Mouse (Mus musculus) right cerebral cortex, postnatal 14 days (tissue): ENCODE measurements around the gene Spem1.

Source experiments
- DNase-seq: peaks from one replicate; pipeline ENCODE4 v3.0.0; 2022

Spem1 gene

DNA sequence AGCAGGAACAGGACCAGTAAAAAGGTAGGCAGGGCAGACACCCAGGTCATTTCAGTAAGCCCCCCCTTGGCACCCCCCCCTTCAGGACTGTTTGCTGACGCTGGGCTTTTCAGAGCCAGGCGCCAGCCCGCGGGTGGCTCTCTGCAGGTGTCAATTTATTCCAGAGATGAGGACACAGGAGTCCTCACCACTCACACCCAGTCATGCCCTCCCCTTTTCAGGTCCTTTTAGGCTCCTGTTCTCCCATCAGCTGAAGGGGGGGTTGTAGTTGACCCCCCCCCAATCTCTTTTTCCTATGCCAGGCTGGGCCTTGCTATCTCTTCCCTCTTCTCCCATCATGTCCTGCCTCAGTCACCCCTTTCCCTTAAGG is 14.0 kb upstream of the Spem1 start:
- no peak for DNase-seq

DNA sequence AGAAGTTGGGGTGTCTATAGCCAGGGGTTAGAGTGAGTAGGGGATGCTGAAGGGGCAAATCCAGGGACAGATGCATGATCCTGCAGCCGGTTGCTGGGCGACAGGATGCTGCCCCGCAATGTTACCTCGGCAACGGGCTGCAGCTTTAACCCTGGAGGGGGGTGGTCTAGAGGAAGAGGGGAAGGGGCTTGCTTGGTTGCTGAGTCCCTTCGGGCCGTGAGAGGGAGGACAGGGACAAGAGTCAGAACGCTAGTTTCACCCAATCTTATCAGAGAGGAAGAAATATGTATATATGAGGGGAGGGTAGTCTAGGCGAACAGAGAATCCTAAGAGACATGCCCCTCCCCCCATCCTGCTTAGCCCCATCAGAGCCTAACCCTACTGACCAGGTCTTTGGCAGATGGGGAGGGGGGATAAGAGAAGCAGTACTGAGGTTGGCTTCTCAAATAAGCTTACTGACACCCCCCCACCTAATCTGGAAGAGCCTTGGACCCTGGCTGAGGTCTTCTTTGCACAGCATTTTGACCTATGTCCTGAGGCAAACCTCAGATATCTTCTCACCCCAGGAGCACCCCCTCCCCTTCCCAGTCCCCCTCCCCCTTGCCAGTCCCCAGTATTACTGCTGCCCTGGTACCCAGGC is 13.5 kb upstream of the Spem1 start:
- no peak for DNase-seq

DNA sequence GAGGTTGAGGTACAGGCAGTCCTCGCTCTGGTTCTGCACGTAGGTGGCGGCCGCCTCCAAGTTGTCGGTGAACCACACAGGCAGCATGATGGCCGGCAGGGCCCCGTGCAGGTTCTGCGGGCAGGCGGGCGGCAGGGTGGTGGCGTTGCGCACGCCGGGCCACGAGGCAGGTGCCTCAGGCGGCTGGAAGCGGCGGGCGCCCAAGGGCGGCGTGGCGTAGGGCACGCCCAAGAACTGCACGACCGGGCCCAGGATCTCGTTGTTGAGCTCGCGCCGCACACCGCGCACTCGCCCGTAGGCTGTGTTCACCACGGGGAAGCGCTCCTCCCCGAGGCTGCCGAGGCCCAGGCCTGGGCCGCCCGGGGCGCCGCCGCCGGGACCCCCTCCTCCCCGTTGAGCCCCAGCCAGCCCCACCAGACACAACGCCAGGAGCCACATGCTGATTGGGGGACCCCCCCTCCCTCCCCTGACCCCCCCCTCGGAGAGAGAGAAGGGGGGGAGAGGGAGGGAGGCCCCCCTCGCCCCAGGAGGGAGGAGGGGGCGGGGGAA is 12.1 kb upstream of the Spem1 start:
- peak; percentile 38 for DNase-seq

DNA sequence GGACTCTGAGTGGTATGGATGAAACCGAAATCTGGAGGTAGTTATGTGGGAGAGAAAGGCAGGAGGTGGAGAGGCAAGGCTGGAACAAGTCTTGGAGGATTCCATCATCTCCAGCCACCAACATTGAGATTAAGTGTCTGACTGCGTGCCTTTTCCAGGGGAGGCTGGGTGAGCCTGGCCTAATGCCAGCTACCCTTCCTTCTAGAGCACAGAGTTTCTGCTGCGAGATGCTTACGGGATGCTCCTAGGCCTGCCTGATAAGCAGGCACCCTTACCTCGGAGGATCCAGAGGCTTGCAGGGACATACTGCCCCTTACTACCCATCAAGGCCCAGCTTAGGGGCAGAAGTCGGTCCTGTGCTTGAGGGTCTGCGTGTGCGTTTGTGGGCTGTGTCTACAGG is 11.6 kb upstream of the Spem1 start:
- DNase-seq: no peak

DNA sequence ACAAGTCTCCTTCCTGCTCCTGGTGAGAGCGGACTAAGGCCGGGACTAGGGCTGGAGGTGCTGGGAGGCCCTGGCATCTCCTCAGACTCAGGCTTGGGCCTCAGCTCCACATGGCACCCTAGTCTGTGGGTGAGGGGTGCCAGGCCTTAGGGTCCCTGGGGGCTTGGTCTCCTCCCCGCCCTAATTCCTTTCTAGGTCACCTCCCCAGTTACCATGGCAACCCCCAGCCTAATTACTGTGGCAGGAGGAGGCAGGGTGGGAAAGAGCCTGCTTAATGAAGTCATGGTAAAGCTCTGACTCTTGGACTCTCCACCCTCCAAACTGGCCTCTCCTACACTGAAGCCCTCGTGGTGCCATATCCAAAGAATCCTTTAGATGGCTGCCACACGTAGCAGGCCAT is 6.9 kb upstream of the Spem1 start:
- no peak for DNase-seq

DNA sequence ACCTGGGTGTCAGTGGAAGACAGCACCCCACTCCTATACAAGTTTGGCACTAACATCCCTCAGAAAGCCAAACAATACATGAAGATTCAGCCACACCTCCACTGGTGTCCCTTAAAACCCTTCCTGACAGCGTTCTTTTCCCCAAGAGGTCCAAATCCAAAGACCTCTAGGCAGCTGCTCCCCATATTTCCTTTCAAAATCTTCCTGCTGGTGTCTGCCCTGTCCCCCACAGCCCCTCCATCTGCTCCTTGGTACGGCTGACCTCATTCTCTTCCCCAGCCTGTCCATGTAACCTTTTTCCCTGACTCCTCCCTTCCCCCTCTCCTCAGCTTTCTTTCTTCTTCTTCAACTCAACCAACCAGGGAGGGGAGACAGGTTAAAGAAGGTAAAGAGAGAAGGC is 1.5 kb upstream of the Spem1 start:
- DNase-seq: no peak

DNA sequence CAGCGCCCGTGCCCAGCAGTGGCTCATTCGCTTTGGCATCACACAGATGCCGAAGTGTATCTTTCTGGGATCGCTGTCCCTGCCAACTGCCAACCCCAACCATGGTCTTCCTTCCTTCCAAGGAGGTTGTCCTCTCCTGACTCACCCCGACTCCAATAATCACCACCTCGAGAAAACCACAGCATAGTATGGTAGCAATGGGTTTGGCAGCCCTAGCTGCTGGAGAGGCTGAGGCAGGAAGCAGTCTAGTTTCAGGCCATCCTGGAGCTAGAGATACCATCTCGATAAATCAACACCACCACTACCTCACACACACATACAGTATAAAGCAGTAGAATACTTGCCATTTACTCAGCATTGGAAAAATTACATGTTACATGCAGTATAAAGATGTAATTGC is 3.1 kb downstream of the Spem1 start:
- DNase-seq: no peak

DNA sequence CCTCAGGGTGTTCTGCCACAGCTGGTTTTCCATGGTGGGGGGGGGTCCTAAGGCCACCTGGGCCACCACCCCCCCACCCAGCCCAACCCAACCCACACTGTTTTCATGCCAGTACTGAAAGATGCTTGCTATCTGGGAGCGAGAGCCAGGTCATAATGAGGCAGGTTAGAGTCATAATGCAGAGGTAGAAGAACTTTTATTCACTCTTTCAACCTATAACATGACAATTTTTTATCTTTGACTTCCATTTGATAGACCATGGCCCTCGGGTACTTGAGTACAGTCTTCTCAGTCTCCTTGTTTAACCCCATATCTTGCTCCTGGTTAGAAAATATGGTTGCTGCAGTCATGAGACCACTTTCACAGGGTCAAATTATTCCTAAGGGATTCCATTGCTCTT is 3.6 kb downstream of the Spem1 start, which contains the start of gene Spem2:
Spem2 (minus strand) TSS at position 101 of the 400 bp plus-strand sequence.
- no peak for DNase-seq

DNA sequence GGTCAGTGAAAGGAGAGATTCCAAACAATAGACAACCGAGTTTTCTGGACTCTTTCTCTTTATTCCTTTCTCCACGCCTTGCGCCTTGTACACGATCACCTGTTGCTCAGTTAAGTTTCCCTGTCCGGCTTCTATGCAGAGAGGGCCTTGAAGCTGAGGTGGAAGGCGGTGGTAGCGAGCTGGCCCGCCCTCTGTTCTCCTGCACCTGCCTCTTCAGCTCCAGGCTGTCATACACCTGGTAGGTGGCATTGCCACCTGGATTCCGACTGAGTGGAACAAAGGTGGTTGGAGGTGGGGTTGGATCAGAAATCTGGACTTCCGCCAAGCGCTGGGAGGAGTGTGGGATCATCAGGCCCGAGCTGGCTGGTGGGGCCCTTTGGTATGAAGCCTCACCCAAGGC is 5.5 kb downstream of the Spem1 start:
- DNase-seq: no peak

DNA sequence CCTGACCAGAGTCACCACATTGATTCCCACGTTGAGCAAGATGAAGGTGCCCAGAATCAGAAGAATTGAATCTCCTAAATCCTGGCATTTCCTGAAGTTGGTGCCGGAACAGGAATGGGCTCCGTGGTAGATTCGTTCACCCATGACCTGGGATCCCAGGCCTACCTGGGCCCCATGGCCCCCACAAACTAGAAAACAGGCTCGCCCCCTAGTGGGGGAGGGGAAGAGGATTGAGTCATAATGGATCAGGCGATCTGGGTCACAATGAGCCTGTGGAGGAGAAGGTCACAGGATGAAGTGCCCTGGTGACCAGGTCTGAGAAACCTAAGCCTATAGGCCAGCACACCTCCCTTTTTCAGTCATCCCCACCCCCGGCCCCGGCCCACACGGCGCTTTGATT is 6.8 kb downstream of the Spem1 start, which contains the start of gene Gm39566:
Gm39566 (minus strand) TSS at position 144 of the 400 bp plus-strand sequence.
- DNase-seq: no peak

DNA sequence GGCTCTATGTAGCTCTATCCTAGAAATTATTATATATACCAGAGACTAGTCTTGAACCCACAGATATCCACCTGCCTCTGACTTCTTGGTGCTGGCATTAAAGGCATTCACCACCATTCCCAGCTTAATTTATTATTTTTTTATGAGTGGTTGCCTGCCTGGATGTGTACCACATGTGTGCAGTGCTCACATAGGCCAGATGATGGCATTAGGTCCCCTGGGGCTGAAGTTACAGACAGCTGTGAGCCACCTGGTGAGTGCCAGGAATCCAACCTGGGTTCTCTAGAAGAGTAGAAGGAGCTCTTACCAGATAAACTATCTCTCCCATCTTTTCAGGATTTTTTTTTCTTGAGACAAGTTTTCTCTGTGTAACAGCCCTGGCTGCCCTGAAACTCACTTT is 11.7 kb downstream of the Spem1 start:
- DNase-seq: no peak

DNA sequence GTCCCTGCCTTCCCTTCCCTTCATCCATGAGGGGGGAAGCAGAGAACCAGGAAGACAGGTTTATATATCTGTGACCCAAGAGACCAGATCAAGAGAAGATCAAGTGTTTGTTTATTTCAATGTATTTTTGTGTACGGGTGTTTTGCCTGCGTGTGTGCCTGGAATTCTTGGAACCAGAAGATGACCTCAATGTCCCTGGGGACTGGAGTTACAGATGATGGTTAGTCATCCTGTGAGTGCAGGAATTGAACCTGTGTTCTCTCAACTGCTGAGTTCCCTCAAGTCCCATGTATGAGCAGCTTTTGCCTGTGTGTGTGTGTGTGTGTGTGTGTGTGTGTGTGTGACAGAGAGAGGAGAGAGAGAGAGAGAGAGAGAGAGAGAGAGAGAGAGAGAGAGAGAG is 14.3 kb downstream of the Spem1 start:
- DNase-seq: no peak

DNA sequence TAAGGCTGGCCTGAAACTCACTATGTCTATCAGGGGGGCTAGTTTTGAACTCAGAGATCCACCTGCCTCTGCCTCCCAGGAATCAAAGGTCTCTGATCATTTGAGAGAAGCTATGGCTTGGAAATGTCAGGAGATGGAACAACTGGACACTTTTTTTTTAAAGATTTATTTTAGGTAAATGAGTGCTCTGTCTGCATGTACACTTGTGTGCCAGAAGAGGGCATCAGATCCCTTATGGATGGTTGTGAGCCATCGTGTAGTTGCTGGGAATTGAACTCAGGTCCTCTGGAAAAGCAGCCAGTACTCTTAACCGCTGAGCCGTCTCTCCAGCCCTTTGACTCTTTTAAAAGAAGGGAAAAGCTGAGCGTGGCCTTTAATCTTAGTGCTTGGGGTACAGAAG is 15.6 kb downstream of the Spem1 start:
- DNase-seq: no peak

DNA sequence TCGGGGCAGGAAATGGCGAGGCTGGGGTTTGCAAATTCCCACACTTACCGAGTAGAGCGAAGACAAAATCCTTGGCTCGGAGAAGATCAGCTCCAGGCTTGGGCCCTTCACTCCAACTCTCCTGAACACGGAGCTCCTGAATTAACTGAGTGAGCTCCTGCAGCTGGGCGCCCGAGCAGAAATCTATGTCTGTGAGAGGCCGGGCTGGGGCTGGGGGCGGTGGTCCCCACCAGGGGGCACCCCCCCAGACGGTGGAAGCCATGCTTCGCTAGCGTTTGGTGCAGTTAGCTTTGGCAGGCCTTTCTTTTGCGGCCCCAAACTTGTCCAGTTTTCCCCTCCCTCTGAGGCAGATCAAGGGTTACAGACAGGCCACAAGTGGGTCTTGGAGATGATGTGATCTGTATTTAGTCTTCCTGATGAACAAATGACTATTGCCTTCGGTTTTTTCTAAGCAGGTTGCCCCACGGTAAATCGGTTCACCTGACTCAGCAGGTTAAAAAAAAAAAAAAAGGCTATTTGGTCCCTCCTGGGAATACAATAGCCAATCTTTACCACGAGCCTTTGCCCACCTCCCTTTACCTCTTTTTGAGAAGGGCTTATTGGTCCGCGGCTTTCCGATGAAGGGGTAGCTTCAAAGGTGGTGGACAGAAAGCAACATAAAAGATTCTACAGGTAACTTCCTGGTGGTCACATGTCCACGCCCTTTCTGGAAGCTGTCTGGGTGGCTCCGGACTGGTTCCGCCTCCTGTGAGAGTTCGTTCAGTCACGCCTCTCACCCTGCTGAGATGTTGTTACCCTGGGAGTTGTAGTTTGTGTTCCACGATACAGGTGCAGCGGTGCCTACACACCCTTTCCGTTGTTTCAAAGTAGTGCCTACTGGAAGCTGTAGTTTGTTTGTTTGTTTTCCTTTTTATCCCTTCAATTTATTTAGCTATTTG is 16.7 kb downstream of the Spem1 start, which contains the start of gene Tmem102:
Tmem102 (minus strand) TSS at position 653 of the 938 bp plus-strand sequence.
- no peak for DNase-seq

DNA sequence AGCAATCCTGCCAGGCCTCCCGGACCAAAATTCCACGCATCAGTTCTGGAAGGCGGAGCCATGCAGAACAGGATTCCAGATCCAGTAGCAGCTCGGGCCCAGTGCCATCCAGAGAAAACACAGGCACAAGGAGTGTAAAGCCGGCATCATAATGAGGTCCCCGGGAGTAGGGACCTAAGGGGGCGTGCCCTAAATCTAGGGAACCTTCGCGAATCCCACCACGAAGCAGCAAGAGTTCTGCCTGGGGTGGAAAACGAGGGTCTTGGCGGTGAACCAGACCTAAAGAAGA is 17.4 kb downstream of the Spem1 start:
- DNase-seq: no peak

DNA sequence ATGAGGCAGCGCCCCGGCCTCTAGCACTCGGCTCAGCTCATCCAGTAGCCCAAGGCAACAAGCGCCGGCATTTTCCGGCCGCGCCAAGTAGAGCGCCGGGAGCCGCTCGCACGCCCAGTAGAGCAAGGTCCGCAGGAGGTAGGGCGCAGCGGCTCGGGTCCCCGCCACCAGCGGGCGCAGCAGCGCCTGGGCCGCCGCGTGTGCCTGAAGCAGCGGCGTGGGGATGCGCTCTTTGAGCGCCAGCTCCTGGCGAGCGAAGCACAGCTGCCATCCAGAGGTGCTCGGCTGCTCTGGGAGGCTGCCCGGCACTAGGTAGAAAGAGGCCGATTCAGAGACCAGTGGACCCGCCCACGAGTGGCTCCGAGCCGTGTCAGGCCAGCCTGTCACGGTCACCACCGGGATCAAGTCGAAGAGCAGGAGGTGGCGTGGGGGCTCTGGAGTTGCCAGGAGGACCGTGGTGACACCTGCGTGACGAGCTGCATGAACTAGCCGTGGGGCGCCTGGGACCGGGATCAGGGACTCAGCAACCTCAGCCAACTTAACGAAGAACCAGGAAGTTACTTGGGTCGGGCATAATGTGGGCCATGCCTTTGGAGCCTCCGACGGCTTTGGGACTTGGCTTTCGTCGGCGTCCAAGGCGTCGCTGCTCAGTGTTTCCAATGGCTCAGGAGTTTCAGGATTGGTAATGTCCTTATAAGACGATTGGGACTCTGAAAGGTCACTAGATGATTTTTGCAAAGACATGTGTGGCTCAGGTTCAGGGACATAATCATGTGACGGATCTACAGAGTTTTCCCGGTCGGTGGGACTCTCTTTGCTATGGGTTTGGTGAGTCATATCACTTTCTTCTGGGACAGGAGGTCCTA is 18.0 kb downstream of the Spem1 start:
- DNase-seq: peak; percentile 71

DNA sequence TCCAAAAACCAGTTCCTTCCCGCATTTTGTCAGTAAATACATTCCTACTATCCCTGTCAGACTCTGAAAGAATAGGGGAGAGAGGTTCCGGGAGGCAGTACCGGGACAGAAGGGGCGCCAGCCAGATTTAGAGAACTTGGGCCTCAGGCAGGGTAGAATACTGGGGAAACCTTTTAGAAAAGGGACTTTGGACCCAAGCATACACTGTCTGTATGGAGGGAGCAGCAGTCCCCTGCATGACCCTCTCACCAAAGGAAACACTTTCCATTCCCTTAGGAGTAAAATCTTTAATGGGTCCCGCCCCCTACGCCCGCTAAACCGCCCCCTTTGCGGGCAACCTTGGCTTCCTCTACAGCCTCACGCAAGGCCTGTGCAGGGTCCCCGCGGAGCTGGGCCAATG is 18.7 kb downstream of the Spem1 start:
- no peak for DNase-seq

DNA sequence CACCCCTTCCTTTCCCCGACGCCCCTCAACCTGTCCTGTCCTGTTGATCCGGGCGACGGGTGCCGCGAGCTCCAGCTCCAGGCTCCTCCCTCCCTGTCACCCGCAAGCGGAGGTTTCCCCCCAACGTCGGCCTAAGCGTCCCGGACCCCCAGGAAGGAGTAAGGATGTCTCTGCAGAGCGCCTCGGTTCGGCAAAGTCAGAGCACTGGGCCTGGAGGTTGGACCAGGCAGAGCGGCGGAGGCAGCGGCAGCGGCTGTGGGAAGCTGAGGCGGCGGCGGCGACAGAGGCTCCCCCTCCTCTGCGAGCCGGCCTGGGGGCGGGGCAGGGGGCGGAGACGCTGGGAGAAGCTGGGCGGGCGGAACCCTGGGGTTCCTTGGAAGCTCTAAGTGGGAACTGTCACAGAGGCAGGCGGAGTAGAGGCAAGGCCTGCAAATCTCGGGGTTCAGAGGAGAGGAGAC is 19.3 kb downstream of the Spem1 start:
- peak; percentile 78 for DNase-seq

DNA sequence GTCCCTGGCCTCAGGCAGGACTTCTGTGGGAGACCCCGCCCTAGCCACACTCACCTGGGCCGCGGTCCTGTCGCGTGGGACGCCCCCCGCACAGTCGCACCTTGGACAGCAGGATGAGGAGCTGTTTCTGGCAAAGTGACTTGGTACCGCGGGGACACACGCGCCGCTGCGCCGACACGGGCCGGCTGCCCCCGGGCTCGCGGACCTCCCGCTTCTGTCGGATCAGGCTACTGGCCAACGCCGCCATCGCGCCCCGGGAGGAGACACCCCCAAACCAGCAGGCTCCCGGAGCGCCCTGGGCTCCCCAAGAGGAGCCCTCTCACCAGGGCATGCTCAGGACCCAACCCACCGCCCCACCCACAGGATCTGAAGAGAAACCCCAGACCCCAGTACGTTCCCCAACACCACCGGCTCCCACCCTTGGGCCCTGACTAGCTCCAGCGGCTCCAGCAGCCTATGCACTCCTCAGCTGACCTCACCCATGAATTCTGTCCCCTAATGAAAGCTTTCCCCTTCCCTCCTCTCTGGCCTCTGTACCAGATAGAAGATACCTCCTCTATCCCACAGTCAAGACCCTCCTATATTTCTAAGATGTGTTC is 20.5 kb downstream of the Spem1 start, which contains the start of gene Fgf11:
Fgf11 (minus strand) TSS at position 479 of the 599 bp plus-strand sequence.
- DNase-seq: no peak

DNA sequence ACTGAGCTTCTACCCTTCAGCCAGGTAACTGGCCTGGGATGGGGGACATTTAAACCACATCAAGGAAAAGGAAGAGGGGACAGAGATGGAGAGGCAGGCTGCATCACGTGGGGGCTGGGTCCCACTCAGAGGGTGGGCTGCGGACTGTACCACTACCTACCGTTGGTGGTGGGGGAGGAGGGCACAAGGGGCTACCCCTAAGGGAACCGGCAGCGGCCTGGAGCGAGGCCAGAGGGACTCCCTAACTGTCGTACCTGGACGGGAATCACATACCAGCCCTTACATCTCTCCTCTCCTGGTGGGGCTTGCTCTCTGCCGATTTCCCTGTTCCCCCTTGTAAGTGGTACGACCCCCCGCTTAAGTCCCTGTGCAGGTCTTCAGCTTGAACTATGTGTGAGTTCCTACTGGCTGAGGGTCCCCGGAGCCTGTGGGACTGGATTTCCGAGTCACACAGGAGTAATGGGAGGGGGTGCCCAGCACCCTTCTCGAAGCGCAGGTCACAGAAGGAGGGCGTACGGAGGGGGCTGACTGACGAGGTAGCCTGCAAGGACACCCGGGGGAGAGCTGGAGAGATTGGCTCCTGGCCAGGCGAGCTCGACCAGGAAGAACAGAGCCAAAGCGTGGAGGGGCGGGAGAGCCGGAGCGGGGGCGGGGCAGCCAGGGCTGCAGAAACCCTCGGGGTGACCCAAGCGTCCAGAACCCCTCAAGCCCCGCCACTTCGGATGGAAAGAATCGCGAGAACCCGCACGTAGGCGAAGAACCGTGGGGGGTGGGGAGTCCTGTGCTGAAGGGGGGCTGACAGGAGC is 21.4 kb downstream of the Spem1 start:
- DNase-seq: peak; percentile 77

DNA sequence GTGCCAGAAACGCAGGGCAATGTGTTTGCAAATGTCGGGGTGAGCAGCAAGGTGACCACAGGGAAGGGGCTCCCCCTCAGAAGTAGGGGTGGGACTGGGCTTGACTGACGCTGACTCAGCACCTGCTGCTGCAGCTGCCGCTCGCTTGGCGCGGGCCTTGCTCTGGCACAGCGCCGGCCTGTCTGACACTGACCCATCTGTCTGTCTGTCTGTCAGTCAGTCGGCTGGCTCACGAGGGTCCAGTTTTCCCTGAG is 21.9 kb downstream of the Spem1 start:
- DNase-seq: peak; percentile 63
